Mouse (Mus musculus): ENCODE data around the gene Tmed1. TPM values are rescaled to one million over a fixed set of nuclear protein-coding genes. Genes with fewer than 3 reads are reported as not detected.
"Not testable (repeated sequence)": the region's sequence is repeated elsewhere in the genome, so short reads cannot be mapped to it uniquely, and the experiment has no call there.

Tmed1 gene
- total and polyA plus RNA-seq, 2 experiments from 2014 or later = 42.5 to 51.1 TPM

DNA sequence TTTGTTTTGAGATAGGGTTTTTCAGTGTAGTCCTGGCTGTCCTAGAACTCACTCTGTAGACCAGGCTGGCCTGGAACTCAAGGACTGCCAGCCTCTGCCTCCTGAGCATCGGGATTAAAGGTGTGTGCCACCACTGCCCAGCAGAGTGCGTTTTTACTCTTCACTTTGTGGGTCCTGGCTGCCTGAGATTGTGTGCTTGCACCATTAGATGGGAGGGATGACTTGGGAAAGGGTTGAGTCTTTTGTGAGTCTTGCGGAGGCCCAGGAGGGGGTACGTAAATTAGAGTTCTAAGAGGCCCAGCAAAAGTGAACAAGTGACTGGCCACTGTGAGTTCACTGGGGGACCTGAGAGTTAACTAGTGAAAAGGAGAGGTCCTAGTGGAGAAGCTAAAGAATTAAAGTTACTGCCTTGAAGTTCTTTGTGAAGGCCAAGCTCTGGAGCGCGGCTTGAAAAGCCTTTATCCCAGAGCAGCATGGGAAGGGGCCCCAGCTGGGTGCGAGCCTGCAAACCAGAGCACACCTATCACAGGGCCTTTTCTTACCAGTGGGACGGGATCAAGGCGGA lies 35.4 kb upstream of the Tmed1 start:
- TF ChIP-seq CTCF (IDR thresholded peaks at IDR 0.05) = peak; percentile 5; the same call in 1 of the 2 replicates
- Histone ChIP-seq H3K9me3 (ENCODE audit: low read length) (no peaks in the 10 kb centered on the region), H3K9ac (replicated peaks; ENCODE audit: low read length, poor library complexity, severe bottlenecking) (peak overlapping the region; percentile 95; the same call in 1 of the 2 replicates), H3K27me3 (ENCODE audit: insufficient read depth, low read length) (no peaks in the 10 kb centered on the region), H3K4me3 (ENCODE audit: low read depth, low read length) (peak overlapping the region; percentile 79), H3K36me3 (ENCODE audit: insufficient read depth, low read length) (0 out of 2 replicates have a peak, but pooled peaks cover 3% of the 10 kb centered on the region), H3K4me2 (ENCODE audit: low read depth, low read length, poor library complexity, severe bottlenecking) (peak overlapping the region; percentile 71), H3K4me1 (ENCODE audit: insufficient read depth, low read length) (peaks cover 6% of the 10 kb centered on the region), H3K27ac (ENCODE audit: low read depth, low read length) (peak overlapping the region; percentile 96)
- DNase-seq (ENCODE audit: low spot score) = no peak
- peak; percentile 41 for ATAC-seq (ENCODE audit: low FRiP score)
- WGBS = 5% methylated on average over 9 of the region's 9 CpGs

DNA sequence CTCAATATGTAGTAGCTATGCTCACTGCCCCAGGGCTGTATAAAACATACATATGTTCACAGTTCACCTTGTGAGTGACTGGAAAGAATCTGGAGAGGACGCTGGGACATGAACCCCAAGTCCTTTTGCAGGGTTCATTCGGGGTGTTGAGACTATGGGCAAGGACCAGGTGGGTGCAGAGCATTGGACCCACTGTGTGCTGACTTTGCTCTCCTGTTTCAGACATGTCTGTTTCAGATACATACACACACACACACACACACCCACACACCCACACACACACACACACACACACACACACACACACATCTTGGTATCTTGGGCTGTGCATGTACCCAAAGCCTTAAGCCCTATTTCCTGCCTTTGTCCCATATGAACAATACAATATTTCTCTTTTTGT lies 31.9 kb upstream of the Tmed1 start:
- H3K4me2 ChIP-seq (ENCODE audit: low read depth, low read length, poor library complexity, severe bottlenecking); H3K27ac ChIP-seq (ENCODE audit: low read depth, low read length); H3K27me3 ChIP-seq (ENCODE audit: insufficient read depth, low read length); H3K4me3 ChIP-seq (ENCODE audit: low read depth, low read length); DNase-seq (ENCODE audit: low spot score); ATAC-seq (ENCODE audit: low FRiP score); H3K9me3 ChIP-seq (ENCODE audit: low read length); H3K36me3 ChIP-seq (ENCODE audit: insufficient read depth, low read length); H3K9ac ChIP-seq (replicated peaks; ENCODE audit: low read length, poor library complexity, severe bottlenecking); H3K4me1 ChIP-seq (ENCODE audit: insufficient read depth, low read length): not testable (repeated sequence)
- 88% methylated on average over 2 of the region's 2 CpGs for WGBS

DNA sequence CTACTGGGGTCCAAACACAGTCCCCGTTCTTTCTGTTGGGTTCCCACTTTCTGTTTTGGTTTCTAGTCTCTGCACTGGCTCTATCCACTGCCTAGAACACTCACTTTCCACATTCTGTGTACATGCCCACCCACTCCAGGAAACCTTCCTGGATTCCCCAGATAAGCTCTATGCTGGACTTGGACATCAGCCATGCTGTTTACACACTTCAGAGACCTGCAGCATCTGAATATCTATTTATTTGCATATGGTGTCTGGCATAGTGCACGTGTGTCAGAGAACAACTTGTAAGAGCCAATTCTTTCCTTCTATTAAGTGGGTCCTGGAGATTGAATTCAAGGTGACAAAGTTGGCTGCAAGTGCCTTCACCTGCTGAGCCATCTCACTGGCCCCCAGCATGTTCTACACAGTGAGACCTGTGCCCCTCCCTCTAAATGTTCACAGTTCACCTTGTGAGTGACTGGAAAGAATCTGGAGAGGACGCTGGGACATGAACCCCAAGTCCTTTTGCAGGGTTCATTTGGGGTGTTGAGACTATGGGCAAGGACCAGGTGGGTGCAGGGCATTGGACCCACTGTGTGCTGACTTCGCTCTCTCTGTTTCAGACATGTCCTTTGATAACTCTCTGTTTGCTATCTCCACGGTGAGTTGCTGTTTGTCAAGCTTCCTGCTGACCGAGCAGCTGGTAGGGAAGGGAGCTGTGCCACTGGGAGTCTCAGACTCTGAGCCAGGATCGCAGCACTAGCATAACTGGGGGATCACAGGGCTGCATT lies 30.1 kb upstream of the Tmed1 start:
- TF ChIP-seq CTCF (IDR thresholded peaks at IDR 0.05) = no peak

DNA sequence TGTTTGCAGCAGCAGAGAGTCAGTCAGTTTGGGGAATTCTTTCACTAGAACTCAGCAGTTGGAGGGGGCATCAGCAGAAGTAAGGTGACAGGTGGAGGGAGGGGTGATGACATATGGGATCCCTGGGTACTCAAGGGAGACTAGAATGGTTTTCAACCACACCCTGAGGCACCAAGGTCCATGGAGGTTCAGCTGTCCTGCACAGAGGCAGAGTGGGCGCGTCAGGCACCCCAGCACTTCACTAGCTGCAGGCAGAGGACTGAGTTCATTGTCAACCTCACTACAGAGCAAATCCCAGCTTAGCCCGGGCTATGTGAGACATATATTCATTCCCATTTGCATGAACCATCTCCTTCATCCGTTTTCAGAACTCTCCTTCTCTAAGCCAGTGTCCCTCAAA lies 27.0 kb upstream of the Tmed1 start:
- no peak overlapping the region for H3K9ac ChIP-seq (replicated peaks; ENCODE audit: low read length, poor library complexity, severe bottlenecking)
- no peaks in the 10 kb centered on the region for H3K9me3 ChIP-seq (ENCODE audit: low read length)
- ATAC-seq (ENCODE audit: low FRiP score) = no peak
- H3K27me3 ChIP-seq (ENCODE audit: insufficient read depth, low read length) = no peaks in the 10 kb centered on the region
- no peaks in the 10 kb centered on the region for H3K36me3 ChIP-seq (ENCODE audit: insufficient read depth, low read length)
- TF ChIP-seq CTCF (IDR thresholded peaks at IDR 0.05) = no peak
- no peak overlapping the region for H3K27ac ChIP-seq (ENCODE audit: low read depth, low read length)
- WGBS = 81% methylated on average over 4 of the region's 4 CpGs
- H3K4me2 ChIP-seq (ENCODE audit: low read depth, low read length, poor library complexity, severe bottlenecking) = no peak overlapping the region
- DNase-seq (ENCODE audit: low spot score) = no peak
- no peaks in the 10 kb centered on the region for H3K4me1 ChIP-seq (ENCODE audit: insufficient read depth, low read length)
- no peak overlapping the region for H3K4me3 ChIP-seq (ENCODE audit: low read depth, low read length)

More for the DNA sequence above, 30.1 kb upstream of the Tmed1 start:
- no peak for DNase-seq (ENCODE audit: low spot score)
- Histone ChIP-seq H3K4me3 (ENCODE audit: low read depth, low read length) (no peak overlapping the region), H3K27ac (ENCODE audit: low read depth, low read length) (no peak overlapping the region), H3K9me3 (ENCODE audit: low read length) (no peaks in the 10 kb centered on the region), H3K4me2 (ENCODE audit: low read depth, low read length, poor library complexity, severe bottlenecking) (no peak overlapping the region), H3K9ac (replicated peaks; ENCODE audit: low read length, poor library complexity, severe bottlenecking) (no peak overlapping the region), H3K27me3 (ENCODE audit: insufficient read depth, low read length) (no peaks in the 10 kb centered on the region), H3K4me1 (ENCODE audit: insufficient read depth, low read length) (no peaks in the 10 kb centered on the region), H3K36me3 (ENCODE audit: insufficient read depth, low read length) (no peaks in the 10 kb centered on the region)
- ATAC-seq (ENCODE audit: low FRiP score) = no peak; the same call in 1 of the 2 replicates
- WGBS = 82% methylated on average over 7 of the region's 7 CpGs

DNA sequence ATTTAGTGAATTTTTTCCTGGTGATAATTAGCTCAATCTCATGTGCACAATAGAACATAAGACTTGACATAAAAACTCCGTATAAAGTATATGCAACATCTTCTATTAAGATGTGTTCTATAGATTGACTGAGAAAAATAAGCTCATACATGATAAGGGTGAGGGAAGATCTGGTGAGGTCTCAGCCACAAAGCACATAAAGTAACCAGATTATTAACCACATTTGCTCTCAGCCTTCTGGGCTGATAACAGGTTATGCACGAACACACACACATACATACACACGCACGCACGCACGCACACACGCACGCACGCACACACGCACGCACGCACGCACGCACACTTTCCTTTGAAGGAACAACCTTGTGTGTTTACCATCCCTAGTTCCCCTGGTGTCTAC lies 26.4 kb upstream of the Tmed1 start:
- Histone ChIP-seq H3K27ac (ENCODE audit: low read depth, low read length) (no peak overlapping the region), H3K27me3 (ENCODE audit: insufficient read depth, low read length) (no peaks in the 10 kb centered on the region), H3K4me3 (ENCODE audit: low read depth, low read length) (no peak overlapping the region), H3K36me3 (ENCODE audit: insufficient read depth, low read length) (no peaks in the 10 kb centered on the region), H3K9me3 (ENCODE audit: low read length) (no peaks in the 10 kb centered on the region), H3K4me1 (ENCODE audit: insufficient read depth, low read length) (no peaks in the 10 kb centered on the region), H3K4me2 (ENCODE audit: low read depth, low read length, poor library complexity, severe bottlenecking) (no peak overlapping the region), H3K9ac (replicated peaks; ENCODE audit: low read length, poor library complexity, severe bottlenecking) (no peak overlapping the region)
- no peak for ATAC-seq (ENCODE audit: low FRiP score)
- no peak for TF ChIP-seq CTCF (IDR thresholded peaks at IDR 0.05)
- WGBS = 96% methylated on average over 14 of the region's 14 CpGs
- DNase-seq (ENCODE audit: low spot score) = no peak

DNA sequence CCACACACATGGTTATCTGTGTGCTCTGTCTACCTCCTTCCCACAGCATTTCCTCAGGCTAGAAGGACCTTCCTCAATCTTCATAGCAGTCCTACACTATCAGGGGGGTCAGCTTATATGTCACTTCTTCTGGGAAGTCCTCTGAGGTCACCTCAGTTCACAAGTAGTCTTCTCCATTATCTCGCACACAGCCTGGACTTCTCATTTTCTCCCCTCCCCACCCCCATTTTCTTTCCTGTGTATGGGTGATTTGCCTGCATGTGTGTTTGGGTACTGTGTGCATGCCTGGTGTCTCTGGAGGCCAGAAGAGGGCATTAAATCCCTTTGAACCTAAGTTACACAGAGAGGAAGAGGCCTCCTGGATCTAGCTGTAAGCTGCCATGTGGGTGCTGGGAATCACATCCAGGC lies 17.9 kb upstream of the Tmed1 start:
- H3K9ac ChIP-seq (replicated peaks; ENCODE audit: low read length, poor library complexity, severe bottlenecking) = no peak overlapping the region
- H3K27me3 ChIP-seq (ENCODE audit: insufficient read depth, low read length) = no peaks in the 10 kb centered on the region
- no peak for TF ChIP-seq CTCF (IDR thresholded peaks at IDR 0.05)
- ATAC-seq (ENCODE audit: low FRiP score) (no peak), DNase-seq (ENCODE audit: low spot score) (no peak)
- no peak overlapping the region for H3K27ac ChIP-seq (ENCODE audit: low read depth, low read length)
- no peaks in the 10 kb centered on the region for H3K9me3 ChIP-seq (ENCODE audit: low read length)
- WGBS = 64% methylated on average over 1 of the region's 1 CpGs
- H3K4me1 ChIP-seq (ENCODE audit: insufficient read depth, low read length) = no peaks in the 10 kb centered on the region
- H3K4me2 ChIP-seq (ENCODE audit: low read depth, low read length, poor library complexity, severe bottlenecking) = no peak overlapping the region
- no peaks in the 10 kb centered on the region for H3K36me3 ChIP-seq (ENCODE audit: insufficient read depth, low read length)
- H3K4me3 ChIP-seq (ENCODE audit: low read depth, low read length) = no peak overlapping the region

Data from midbrain, postnatal 0 days (tissue).